Mouse (Mus musculus): ENCODE data around the gene Heatr6. TPM values are rescaled to one million over a fixed set of nuclear protein-coding genes. Genes with fewer than 3 reads are reported as not detected.

Heatr6 gene
- polyA plus RNA-seq, 1 experiment = 17.4 TPM

DNA sequence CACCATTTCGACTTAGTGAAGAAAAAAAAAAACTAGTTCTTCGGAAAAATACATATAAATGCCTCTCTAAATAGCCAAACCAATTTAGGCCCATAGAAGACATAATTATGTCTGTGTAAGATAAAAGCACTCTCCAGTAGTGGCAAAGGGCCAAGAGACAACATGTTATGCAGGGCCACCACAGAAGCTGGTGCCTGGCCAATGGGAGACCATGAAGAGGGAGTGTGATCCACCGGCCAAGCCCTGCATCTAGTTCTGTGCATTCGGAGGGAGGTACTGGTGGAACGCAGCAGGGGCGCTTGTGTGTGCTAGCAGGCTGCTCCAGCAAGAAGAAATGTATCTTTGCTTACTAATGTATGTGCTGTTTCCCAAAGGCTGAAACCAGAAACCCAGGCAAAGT is 42.6 kb downstream of the Heatr6 start:
- no peak for DNase-seq
- Histone ChIP-seq H3K27ac (ENCODE audit: insufficient read depth, low read length) (no peak overlapping the region), H3K4me3 (replicated peaks; ENCODE audit: insufficient read depth, low read depth, low read length) (no peak overlapping the region), H3K4me1 (ENCODE audit: control insufficient read depth, insufficient read depth, low read length) (no peaks in the 10 kb centered on the region), H3K27me3 (ENCODE audit: control insufficient read depth, insufficient read depth, low read length) (no peaks in the 10 kb centered on the region)
- 36% methylated on average over 6 of the region's 6 CpGs for WGBS
- TF ChIP-seq CTCF (IDR thresholded peaks at IDR 0.05; ENCODE audit: borderline replicate concordance, insufficient read depth, low read depth, low read length) (no peak), POLR2A (IDR thresholded peaks at IDR 0.05; ENCODE audit: borderline replicate concordance, insufficient read depth, low read length) (no peak)

DNA sequence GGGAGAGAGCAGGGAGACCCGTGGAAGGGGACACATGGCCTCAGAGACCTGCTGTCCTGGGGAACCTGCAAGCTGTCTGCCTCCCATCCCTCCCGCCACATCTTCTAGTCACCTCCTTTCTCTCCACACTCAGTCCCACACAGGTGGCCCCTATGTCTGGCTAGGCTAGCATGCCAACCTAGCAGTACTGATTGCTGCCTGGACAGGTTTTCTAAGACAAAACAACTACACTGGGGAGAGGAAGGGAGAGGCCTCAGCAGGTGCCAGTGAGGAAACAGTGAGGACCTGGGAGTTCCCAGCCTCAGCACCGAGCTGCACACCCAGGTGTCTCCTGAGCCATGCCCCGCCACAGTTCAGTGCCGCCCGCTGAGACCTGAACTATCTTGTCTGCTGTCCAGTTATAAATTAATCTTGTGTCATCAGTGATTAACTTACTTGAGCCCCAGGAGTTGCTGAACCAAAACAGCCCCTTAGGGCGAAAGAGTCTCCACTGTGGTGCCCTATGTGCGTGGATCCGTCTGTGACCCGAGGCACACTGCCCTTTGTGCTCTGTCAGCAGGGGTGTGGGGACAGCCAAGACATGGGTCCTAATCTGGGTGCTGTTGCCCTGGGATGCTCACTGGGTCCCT is 43.6 kb downstream of the Heatr6 start:
- TF ChIP-seq POLR2A (IDR thresholded peaks at IDR 0.05; ENCODE audit: borderline replicate concordance, insufficient read depth, low read length) (no peak), CTCF (IDR thresholded peaks at IDR 0.05; ENCODE audit: borderline replicate concordance, insufficient read depth, low read depth, low read length) (no peak)
- no peaks in the 10 kb centered on the region for H3K4me1 ChIP-seq (ENCODE audit: control insufficient read depth, insufficient read depth, low read length)
- 71% methylated on average over 10 of the region's 10 CpGs for WGBS
- no peaks in the 10 kb centered on the region for H3K27me3 ChIP-seq (ENCODE audit: control insufficient read depth, insufficient read depth, low read length)
- H3K4me3 ChIP-seq (replicated peaks; ENCODE audit: insufficient read depth, low read depth, low read length) = no peak overlapping the region
- DNase-seq = no peak
- H3K27ac ChIP-seq (ENCODE audit: insufficient read depth, low read length) = no peak overlapping the region

DNA sequence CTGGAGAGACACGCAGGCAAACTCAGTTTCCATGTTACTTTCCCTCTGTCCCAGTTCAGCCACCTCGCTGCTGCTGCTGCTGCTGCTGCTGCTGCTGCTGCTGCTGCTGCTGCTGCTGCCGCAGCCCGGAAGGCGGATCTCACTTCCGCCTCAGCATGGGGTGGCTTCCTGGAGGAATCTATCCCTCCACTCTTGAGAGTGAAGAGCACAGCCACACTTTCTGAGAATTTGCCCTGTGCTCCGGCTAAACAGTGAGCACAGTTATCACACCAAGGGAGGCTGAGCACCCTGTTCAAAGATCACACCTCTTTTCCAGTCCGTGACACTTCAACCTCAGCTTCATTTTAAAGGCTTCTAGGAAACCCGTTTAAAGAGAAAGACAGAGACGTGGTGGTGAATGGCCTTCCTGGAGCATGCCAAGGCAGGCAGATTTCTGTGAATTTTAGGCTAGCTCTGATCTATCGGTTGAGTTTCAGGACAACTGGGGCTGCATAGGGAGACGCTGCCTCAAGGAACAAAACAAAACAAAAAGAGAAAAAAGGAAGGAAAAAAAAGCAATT is 46.5 kb downstream of the Heatr6 start:
- Histone ChIP-seq H3K4me1 (ENCODE audit: control insufficient read depth, insufficient read depth, low read length) (no peaks in the 10 kb centered on the region), H3K27me3 (ENCODE audit: control insufficient read depth, insufficient read depth, low read length) (no peaks in the 10 kb centered on the region), H3K27ac (ENCODE audit: insufficient read depth, low read length) (no peak overlapping the region), H3K4me3 (replicated peaks; ENCODE audit: insufficient read depth, low read depth, low read length) (no peak overlapping the region)
- TF ChIP-seq POLR2A (IDR thresholded peaks at IDR 0.05; ENCODE audit: borderline replicate concordance, insufficient read depth, low read length) = no peak
- TF ChIP-seq CTCF (IDR thresholded peaks at IDR 0.05; ENCODE audit: borderline replicate concordance, insufficient read depth, low read depth, low read length) = no peak
- no peak for DNase-seq
- 69% methylated on average over 12 of the region's 12 CpGs for WGBS

DNA sequence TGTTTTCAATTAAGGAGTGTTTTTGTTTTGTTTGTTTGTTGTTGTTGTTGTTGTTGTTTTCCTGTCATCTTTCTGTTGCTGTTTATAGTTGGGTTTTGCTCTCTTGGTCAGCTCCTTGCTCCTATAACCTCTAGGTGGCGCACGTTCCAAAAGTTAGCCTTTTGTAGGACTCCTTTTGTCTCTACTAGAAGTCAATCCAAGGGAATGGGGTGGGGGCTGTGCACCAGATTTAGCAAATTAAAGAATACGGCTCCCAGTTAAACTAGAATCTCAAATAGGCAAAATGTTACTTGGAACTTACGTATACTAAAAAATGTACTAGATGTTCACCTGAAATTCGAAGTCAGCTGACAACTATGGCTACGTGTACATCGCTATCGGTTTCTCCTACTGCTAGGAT is 48.7 kb downstream of the Heatr6 start:
- TF ChIP-seq POLR2A (IDR thresholded peaks at IDR 0.05; ENCODE audit: borderline replicate concordance, insufficient read depth, low read length) = no peak
- TF ChIP-seq CTCF (IDR thresholded peaks at IDR 0.05; ENCODE audit: borderline replicate concordance, insufficient read depth, low read depth, low read length) = 0 out of 2 replicates have a peak, but pooled peaks have one; percentile 3
- WGBS = 70% methylated on average over 8 of the region's 8 CpGs
- Histone ChIP-seq H3K4me3 (replicated peaks; ENCODE audit: insufficient read depth, low read depth, low read length) (no peak overlapping the region), H3K27me3 (ENCODE audit: control insufficient read depth, insufficient read depth, low read length) (no peaks in the 10 kb centered on the region), H3K27ac (ENCODE audit: insufficient read depth, low read length) (no peak overlapping the region), H3K4me1 (ENCODE audit: control insufficient read depth, insufficient read depth, low read length) (no peaks in the 10 kb centered on the region)
- no peak for DNase-seq

DNA sequence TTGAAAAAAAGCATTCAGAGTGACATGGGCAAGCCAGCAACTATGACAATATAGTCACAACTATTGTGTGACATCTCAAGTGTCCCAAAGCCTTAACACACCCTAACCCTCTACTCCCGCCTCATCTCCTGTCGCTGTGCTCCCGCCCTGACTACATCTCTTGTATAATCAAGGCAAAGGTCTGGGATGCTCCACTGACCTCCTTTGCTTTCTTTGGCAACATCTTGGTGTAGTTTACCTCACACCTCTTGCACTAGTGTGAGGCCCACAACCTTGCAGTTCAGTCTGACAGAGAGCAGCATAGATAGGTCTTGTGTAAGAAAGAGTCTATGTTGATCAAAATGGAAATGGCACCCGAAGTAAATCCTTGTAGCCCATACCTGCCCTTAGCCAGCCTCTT is 49.1 kb downstream of the Heatr6 start:
- Histone ChIP-seq H3K27ac (ENCODE audit: insufficient read depth, low read length) (no peak overlapping the region), H3K27me3 (ENCODE audit: control insufficient read depth, insufficient read depth, low read length) (no peaks in the 10 kb centered on the region), H3K4me3 (replicated peaks; ENCODE audit: insufficient read depth, low read depth, low read length) (no peak overlapping the region), H3K4me1 (ENCODE audit: control insufficient read depth, insufficient read depth, low read length) (no peaks in the 10 kb centered on the region)
- WGBS = 90% methylated on average over 4 of the region's 4 CpGs
- no peak for DNase-seq
- TF ChIP-seq POLR2A (IDR thresholded peaks at IDR 0.05; ENCODE audit: borderline replicate concordance, insufficient read depth, low read length) = no peak
- TF ChIP-seq CTCF (IDR thresholded peaks at IDR 0.05; ENCODE audit: borderline replicate concordance, insufficient read depth, low read depth, low read length) = no peak

DNA sequence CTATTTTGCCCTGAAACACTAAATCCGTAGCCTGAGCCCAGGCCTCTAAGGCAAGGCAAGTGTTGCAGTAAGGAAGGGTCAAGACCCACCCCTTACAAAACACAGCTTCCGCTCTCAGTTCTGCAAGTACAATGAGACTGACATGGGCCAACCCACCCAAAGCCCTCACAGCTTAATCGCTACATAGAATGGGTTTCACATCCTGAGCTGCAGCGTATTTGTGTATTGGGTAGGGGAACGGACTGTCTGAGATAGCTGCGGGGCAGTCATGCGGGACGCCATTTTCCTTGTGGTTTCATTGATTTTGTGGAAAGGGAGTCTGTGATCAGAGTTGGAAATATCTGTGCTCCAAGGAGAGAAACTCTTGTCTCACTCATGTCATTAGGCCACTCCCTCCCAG is 56.9 kb downstream of the Heatr6 start:
- Histone ChIP-seq H3K4me1 (ENCODE audit: control insufficient read depth, insufficient read depth, low read length) (no peaks in the 10 kb centered on the region), H3K27me3 (ENCODE audit: control insufficient read depth, insufficient read depth, low read length) (no peaks in the 10 kb centered on the region), H3K4me3 (replicated peaks; ENCODE audit: insufficient read depth, low read depth, low read length) (no peak overlapping the region), H3K27ac (ENCODE audit: insufficient read depth, low read length) (no peak overlapping the region)
- no peak for TF ChIP-seq POLR2A (IDR thresholded peaks at IDR 0.05; ENCODE audit: borderline replicate concordance, insufficient read depth, low read length)
- no peak for TF ChIP-seq CTCF (IDR thresholded peaks at IDR 0.05; ENCODE audit: borderline replicate concordance, insufficient read depth, low read depth, low read length)
- 70% methylated on average over 8 of the region's 8 CpGs for whole genome bisulfite sequencing
- DNase-seq = no peak

DNA sequence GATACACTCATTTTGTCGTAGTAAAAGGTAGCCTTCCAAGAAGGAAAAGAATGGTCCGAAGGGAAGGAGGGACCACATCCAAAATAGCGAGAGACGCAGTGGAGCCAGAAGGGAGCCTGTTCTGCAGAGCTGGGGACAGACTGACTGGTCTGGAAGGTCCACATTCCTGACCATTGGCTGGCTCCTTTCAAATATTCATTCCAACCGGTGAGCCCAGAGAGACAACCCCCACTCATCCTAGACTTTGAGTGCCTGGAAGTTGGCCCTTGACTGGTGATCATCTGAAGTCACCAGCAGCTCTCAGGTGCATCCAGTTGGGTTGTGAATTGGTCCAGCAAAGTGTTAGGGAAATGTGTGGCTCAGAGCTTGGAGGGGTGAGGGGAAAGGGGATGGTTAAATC is 61.7 kb downstream of the Heatr6 start:
- Histone ChIP-seq H3K27ac (ENCODE audit: insufficient read depth, low read length) (no peak overlapping the region), H3K4me3 (replicated peaks; ENCODE audit: insufficient read depth, low read depth, low read length) (no peak overlapping the region), H3K27me3 (ENCODE audit: control insufficient read depth, insufficient read depth, low read length) (no peaks in the 10 kb centered on the region), H3K4me1 (ENCODE audit: control insufficient read depth, insufficient read depth, low read length) (no peaks in the 10 kb centered on the region)
- no peak for DNase-seq
- WGBS = 79% methylated on average over 5 of the region's 5 CpGs
- TF ChIP-seq CTCF (IDR thresholded peaks at IDR 0.05; ENCODE audit: borderline replicate concordance, insufficient read depth, low read depth, low read length) = no peak
- TF ChIP-seq POLR2A (IDR thresholded peaks at IDR 0.05; ENCODE audit: borderline replicate concordance, insufficient read depth, low read length) = no peak

DNA sequence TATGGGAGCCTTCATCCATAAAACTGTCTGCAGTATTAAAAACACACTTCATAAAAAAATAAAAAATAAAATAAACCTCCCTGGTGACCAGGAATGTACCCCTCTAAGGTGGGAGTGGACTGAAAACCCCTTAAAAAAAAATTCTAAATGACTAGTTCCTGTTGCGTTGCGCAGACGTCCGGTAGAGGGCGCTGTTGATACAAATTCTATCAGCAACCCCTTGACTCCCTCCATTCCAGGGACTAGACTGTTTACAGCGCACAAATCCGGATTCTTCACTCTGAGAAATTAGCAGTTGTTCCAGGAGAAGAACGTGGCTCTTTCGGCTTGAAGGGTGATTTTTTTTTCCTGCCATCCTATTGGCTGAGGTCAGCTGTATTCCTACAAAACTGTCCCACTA is 62.1 kb downstream of the Heatr6 start:
- no peak overlapping the region for H3K27ac ChIP-seq (ENCODE audit: insufficient read depth, low read length)
- TF ChIP-seq POLR2A (IDR thresholded peaks at IDR 0.05; ENCODE audit: borderline replicate concordance, insufficient read depth, low read length) (no peak), CTCF (IDR thresholded peaks at IDR 0.05; ENCODE audit: borderline replicate concordance, insufficient read depth, low read depth, low read length) (peak; percentile 66)
- no peaks in the 10 kb centered on the region for H3K27me3 ChIP-seq (ENCODE audit: control insufficient read depth, insufficient read depth, low read length)
- H3K4me3 ChIP-seq (replicated peaks; ENCODE audit: insufficient read depth, low read depth, low read length) = no peak overlapping the region
- WGBS = 6% methylated on average over 9 of the region's 9 CpGs
- no peaks in the 10 kb centered on the region for H3K4me1 ChIP-seq (ENCODE audit: control insufficient read depth, insufficient read depth, low read length)
- peak; percentile 26 to 48 for DNase-seq
